Mouse (Mus musculus): ENCODE results near the gene Rbm47.

Gene Rbm47

DNA sequence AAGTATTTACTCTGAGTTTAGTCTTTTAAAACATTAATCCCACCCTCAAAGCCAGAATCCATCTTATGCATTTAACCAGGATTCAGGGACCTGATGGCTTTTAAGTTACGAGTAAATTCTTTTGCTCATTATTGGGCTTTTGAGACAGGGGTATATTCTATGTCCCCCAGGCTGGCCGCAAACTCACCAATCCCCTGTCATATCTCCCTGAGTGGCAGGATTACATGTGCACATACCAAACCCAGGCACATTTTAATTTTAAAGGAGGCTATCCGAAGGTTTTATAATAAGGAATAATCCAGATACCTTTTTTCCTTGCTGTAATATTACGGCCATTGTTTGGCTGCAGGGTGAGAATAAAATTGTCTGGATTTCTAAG lies 111.3 kb downstream of the Rbm47 start:
- DNase-seq, result no peak

DNA sequence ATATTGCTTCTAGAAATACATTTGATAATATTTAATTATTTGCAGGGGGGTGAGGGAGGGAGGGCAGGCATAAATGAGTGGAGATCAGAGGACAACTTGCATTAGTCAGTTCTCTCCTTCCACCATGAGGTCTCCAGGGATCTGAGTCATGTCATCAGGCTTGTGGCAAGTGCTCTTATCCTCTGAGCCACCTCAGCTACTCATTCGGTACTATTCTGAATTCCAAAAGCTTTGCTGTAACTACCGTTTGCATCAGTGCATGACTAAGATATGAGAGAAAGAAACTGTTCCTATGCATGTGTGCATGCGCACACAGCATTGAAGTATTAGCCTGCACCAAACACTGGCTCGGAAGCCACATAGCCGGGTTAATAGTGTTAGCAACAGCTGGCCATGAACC lies 114.1 kb downstream of the Rbm47 start:
- DNase-seq, result no peak

DNA sequence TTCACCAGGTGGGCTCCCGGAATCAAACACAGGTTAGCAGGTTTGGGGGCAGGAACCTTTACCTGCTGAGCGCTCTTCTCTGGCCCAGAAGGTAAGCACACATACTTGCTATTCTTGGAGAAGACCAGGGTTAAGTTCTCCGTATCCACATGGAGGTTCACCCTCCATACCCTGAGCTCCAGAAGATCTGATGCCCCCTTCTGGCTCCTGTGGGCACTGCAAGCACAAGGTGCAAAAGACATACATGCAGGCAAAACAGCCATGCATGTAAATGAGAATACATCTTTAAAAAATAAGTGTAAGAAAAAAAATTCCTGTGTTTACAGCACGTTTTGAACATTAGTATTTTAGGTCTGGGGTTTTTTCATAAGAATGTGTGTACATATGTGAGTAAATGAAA lies 116.2 kb downstream of the Rbm47 start:
- DNase-seq, result peak; percentile 63

DNA sequence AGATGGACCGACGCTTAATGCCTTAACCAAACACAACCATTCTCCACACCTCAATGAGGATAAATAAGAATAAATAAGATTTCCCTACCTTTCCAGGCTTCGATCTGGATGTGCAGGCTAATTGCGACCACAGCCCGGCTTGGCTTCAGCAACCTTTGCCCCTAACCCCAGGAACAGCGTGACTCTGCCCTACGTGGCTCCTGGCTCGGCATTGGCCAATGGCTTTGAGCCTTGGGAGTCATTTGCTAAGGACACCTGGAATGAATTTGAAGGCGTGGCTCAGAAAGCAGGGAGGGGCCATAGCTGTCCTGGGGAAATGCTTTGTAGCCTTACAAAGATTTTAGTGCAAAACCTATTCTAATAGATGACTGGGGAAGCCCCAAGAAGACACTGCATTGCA lies 118.5 kb downstream of the Rbm47 start:
- peak; percentile 95 for DNase-seq

DNA sequence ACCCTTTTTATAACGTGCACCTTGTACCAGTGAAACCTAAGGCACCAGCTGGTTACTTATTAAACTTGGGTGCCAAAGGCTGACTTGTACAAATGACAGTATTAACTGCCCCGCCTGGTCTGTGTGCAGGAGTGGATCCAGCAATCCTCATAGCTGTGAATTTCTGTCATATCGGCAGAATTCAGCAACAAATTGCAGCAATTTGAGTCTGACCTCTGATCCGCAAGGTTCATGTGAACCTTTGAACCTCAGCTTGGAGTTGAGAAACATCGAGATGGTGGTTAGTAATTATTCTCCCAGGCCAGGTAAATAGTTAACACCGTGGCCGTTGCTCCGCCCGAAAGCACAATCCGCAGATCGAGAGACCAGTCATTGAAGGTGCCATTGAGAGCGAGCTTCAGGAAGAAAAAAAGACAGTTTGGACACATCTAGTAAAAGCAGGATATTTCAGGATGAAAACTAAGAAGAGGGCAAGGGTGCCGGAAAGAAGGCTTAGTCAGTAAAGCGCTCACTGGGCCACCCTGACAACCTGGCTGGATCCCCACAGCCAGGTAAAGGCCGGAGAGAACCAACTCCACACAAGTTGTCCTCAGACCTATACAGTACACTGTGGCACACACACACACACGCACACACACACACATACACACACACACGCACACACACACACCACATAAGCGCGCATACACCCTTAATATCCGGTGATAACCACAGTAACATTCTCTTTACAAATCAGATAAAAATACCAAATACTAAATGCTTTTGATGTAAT lies 120.0 kb downstream of the Rbm47 start:
- DNase-seq, result peak; percentile 97

DNA sequence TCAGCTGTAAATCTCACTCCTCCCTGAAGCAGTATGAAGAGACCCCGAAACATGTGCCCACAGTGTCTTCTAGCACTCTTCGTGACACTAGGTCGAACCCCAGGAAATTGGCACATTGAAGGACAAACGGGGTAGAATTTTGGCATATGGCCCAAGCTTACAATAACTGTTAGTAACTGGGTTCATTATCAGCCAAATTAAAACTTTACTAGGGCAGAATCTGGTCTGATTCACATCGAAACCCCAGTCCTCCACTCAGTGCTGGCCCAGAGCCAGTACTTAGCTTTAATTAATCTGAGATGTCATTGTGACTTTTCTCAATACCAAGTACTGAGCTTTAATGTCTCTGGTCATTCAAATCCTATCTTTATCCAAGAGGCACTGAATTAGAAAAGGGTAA lies 122.1 kb downstream of the Rbm47 start:
- DNase-seq, result peak; percentile 72

DNA sequence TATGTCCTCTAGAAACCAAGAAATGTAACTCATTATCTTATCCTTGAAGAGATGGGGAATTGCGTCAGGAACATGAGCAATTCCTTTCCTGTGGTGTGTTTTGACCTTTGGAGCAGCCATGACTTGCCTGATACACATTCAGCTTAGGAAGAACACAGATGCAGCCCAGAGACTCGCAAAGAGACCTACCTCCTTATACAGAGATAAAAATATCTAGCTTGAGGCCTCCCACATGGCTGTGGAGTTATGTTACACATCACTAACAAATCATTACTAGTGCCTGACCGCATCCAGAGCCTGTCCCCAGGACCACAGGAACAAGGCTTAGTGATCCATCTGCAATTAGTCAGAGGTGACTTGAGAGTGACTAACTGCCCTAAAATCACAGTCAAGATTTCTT lies 126.6 kb downstream of the Rbm47 start:
- no peak for DNase-seq

DNA sequence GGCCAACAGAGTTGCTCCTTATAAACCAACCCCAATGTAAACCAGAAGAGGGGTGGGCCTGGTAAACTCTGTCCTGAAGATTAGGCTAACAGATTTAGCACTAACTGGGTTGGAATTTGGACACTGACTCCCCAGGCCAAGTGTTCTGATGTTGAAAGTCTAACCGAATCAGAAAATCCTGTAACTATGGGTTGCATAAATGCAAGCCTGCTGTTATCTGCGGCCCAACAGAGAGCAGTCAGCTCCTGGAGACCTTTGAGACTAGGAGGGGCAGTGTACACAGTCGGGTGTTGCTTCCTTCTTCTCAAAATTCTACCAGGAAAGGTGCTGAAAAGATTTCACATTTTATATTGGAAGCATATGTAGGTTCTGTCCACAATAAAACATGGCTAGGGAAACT lies 129.0 kb downstream of the Rbm47 start:
- peak; percentile 77 for DNase-seq

DNA sequence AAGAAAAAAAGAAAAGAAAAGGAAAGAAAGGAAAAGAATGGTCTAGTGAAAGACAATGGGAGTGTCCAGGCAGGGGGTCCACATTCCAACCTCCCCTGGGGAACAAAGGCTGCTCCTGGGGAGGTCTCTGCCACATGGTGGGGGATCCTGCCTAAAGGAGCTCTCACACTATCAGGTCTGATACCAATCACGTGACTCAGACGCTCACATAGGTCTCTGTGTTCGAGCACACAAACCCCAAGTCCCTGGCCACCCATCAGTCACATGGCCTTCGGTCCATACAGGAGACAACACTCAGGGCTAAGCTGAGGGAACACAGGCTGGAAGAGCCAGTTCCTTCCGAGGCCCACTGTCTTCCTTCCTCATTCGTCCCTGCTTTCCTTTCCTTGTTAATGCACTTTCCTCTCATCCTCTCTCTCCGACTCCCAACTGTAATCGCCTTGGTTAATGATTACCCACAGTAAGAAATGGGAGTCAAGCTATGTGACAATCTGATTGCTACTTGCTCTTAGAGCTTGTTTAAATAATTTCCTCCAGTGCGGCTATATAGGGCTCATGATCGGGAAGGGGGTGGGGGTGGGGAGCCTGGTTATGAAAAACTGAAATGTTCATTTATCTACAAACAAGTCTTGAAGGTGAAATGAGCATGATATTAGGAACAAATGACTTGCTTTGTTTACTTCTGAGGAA lies 130.1 kb downstream of the Rbm47 start:
- peak; percentile 68 for DNase-seq

DNA sequence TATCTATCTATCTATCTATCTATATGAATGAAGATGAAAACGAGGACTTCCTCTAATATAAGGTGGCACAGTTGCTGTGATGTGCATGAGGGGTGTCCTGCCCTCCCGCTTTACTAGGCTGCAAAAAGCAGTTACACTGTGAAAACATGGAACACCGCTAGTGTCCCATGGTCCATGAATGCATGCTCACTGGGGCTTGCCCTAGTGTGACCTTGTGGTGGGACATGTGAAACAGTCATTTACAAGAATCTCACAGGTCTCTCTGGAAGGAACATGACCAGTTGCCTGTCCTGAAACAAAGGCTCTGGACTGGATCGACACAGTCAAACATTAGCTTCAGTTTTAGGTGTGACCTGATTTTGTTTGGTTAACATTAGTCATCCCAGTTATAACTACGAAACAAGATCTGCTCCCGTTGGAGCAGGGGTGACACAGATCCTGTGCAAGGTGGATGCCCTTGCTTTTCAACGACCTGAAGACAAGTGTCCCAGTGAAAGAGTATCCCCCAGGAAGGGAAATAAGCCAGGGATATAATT lies 132.1 kb downstream of the Rbm47 start:
- DNase-seq, result peak; percentile 52

DNA sequence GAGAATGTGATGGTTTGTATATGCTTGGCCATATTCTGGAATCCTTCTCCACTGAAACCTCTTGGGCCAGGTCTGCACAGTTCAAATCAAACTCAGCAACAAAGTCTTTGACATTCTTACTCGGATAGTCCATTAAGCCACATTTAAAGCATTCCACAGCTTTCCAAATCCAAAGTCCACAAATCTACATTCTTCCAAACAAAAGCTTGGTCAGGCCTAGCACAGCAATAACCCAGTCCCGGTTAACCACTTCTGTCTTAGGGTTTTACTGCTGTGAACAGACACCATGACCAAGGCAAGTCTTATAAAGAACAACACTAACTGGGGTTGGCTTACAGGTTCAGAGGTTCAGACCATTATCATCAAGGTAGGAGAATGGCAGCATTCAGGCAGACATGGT lies 133.1 kb downstream of the Rbm47 start:
- DNase-seq, result peak; percentile 58

DNA sequence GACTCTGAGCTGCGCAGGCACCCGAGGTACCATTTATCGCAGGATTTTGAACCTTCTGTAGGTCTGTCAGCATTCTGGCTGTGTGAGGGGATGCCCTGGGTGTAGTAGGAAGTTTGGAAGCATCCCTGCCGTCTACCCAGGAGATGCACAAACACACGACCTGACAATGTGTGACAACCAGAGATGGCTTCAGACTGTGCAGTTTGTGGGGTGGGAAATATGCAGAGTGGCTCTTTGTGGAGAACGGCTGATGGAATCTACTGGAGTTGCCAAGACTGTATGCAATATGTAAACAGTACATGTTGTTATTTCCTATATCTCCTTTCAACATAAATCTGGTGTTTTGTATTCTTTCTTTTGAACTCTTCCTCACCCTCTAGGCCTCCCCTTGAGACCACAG lies 135.9 kb downstream of the Rbm47 start:
- DNase-seq, result no peak

DNA sequence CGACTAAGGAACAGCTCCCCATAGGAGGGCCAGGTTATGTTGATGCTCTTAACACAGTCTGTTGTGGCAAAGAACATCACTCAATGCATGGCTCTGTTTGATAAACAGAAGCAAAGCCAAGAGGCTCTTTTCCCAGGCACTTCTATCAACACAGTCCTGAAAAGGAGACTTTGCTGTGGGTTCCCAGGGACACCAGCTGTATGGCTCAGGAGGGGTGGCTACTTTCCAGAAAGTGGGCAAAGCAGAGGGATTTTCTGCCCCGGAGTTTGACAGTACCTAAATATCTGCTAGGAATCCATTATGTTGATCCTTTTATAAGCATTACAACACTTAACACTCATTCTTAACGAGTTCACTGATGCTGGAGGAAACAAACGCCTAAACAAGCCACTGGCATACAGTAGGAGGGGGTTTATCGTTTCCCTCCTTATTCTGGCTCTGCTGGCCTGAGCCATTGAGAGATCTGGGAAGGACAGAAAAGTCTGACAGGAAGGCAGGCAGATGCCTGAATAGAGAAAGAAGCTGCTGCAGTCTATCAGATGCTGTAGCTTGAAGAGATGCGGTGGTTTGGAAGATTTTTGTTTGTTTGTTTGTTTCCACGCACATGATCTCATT lies 136.4 kb downstream of the Rbm47 start:
- no peak for DNase-seq

DNA sequence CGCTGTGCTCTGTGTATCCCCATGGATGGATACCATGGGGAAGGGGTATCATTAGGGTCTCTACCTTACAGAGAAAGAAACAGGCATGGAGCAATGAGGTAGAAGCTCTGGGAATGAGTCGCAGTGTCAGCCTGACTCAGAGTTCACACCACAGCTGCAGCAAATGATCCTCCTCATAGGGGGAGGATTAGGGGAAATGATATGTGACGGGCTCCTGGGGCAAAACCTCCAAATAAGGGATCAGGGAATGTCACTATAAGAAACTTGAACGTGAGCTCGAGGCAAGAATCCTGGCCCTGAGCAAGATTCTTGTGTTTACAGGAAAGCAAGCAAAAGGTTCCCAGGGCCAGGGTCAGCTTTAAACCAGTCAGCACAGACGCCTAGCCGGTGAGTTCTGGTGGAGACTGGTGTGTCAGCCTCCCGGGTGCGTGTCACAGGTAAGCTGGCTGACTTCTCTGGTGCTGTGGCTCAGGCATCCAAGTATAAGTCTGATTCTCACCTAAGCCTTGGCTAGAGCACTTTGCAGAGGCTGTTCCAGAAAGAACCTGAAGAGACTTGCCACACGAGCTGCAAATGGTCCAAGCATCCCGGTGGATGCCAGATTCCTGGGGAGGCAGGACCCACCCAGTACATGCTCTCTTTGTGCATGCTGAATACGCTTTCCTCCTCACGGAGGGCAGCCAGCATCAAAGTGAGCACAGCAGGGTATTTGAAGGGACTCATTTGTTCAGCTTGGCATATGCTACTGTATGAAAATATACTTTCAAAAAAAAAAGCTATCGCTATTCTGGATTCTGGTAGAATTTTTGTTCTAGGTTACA lies 138.3 kb downstream of the Rbm47 start:
- DNase-seq, result peak; percentile 69

DNA sequence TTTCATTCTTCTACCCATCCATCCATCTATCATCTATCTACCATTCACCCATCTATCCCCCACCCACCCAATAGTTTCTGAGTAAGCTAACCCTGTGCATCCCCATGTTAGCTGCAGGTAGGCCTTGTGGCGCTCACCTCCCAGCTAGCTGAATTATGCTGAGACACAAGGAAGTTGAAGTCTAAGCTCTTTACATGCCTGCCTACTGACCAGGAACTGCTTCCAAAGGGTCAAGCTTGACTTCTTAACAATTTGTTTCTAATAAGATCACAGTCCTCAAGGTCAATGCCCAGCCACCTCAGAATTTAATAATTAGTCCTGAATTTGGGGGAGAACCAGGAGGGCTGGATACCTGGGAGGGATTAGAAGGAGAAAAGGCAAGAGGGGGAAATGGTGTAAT lies 140.1 kb downstream of the Rbm47 start:
- peak; percentile 64 for DNase-seq

DNA sequence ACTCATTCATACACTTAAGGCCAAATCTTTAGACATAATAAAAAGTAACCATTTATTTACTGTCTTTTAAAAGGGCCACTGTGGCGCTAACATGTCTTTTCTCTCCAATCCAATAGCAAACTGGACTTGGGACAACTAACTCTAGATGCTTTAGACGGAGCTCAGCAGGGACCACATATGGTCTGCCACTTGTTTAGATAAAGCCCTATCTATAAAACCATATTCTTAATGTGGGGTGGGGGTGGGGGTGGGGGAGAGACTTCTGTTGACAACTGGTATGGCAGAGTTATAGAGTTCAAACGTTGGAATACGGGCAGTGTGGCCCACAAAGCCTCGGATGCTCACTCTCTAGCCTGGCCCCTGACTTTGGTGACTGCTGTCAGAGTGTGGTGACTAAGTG lies 141.2 kb downstream of the Rbm47 start:
- no peak for DNase-seq

DNA sequence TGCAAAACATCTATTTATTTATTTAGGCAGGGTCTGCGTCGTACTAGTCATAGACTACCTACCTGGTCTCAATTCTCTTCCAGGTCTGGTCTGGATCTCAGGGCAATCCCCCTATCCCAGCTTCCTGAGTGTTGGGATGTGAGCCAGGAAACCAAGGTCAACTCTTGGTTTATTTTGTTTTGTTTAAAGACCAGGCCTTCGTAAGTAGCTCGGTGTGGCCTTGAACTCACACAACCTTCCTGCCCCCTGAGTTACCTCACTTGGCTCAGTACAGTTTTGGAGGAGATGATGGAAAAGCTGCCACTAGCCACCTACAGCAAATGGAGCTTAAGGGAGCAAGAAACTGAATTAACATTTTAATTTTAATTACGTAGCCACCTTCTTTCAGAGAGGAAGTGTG lies 144.7 kb downstream of the Rbm47 start:
- no peak for DNase-seq

DNA sequence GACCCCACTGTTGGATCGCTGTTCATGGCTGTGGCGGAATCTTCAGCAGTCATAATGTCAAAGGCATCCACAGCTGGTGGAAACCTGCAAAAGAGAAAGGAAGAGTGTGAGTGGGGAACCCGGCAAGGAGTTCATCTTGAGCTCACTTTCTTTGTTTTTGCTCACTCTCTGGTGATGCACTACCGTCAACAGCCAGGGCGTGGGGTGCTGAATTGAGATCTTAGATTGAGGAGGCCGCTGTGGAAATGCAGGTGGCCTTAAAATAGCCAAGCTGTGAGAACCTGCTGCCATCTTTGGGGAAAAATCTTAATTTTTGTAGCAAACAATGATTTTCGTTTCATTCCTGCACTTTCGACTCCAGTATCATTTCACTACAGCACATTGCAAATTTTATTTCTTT lies 145.7 kb downstream of the Rbm47 start:
- no peak for DNase-seq

DNA sequence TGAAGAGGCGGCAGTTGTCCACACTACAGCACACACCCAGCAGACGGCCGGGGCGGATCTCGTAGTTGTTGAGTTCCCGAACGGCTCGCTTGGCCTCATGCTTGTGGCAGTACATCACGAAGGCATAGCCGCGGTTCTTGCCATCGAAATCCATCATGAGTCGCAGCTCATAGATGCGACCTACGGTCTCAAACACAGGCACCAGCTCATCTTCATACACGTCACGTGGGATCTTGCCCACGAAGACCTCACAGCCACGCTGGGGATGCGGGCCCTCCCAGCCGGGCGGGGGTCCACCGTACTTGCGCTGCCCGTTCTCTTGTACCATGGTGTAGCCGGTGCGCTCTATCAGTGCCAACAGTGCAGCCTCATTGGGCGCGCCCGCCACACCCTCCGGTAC lies 146.1 kb downstream of the Rbm47 start:
- DNase-seq, result no peak

DNA sequence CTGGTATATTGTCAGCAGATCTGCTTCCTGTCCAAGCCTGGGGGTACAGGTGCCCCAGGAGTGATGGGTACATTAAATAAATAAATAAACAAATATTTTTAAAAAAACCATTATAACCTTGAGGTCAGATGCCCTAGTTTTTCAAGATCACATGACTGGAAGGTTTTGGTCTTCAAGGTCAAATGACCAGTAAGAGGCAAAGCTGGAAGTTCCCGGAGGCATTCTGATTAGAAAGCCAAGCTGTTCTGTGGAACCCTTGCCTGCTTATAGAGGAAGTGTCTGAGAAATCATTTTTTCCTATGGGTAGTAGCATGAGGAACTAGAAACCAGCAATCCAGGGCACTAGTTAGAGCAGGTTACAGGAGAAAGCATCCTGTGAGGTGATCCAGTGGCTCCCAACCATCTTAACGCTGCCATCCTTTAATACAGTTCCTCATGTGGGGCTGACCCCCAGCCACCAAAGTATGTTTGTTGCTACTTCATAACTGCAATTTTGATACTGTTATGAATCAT lies 157.4 kb downstream of the Rbm47 start:
- no peak for DNase-seq

DNA sequence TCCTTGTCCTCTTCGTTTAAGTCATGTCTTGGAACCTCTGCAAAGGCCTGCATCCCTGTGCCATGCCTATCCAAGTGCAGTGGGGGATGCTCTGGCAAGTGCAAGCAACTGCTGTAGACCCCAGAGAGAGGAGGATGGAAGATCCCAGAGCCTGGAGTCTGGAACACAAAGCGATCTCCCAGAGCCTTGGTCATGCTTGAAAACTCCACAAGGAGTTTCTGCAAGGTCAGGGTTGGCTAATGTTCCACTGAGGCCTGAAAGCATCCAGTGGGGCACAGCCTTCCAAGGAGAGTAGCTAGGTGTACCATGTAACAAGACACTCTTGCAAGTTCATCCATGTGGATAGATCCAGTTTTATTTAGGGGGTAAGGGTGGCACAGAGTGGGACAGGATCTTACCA lies 158.5 kb downstream of the Rbm47 start:
- DNase-seq, result peak; percentile 87

DNA sequence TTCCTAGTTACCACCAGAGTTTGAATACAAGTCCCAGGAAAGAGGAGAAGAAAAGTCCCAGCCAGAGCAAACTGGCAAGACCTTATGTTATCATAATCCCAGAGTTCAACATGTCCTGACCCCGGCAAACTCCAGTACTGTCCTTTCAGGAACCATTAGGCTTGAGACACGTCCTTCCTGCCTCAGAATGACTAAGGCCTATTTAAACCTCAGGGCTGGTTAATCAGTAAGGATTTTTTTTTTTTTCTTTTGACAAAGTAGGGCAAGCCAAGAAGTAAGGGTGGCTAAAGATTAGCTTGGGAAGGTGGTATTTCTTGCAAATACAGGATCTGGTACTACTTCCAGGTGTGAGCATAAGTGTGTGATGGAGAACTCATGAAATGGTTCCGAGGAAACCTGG lies 158.9 kb downstream of the Rbm47 start:
- peak; percentile 86 for DNase-seq

All from kidney, adult 9 months (tissue).